Mouse (Mus musculus) testis, adult 2 months (tissue): Measurements from ENCODE around the gene Eaf2. TPM values are rescaled to one million over a fixed set of nuclear protein-coding genes. Genes with fewer than 3 reads are reported as not detected.

ENCODE experiments used
- H3K27ac ChIP-seq: fragments of 200-500 bp; 2 replicates; pipeline ENCODE4 v1.5.1; 2012; ENCODE audit warnings: low read depth, low read length; ENCODE audit not compliant: control insufficient read depth, insufficient read depth
- H3K27me3 ChIP-seq: fragments of 200-500 bp; 2 replicates; pipeline ENCODE4 v1.6.1; 2012; ENCODE audit warnings: mild to moderate bottlenecking, low read length, moderate library complexity; ENCODE audit not compliant: control insufficient read depth, insufficient read depth
- H3K36me3 ChIP-seq: fragments of 200-500 bp; 2 replicates; pipeline ENCODE4 v1.6.1; 2012; ENCODE audit warnings: mild to moderate bottlenecking, low read length; ENCODE audit not compliant: control insufficient read depth, insufficient read depth
- H3K4me1 ChIP-seq: fragments of 200-500 bp; 2 replicates; pipeline ENCODE4 v1.6.1; 2012; ENCODE audit warnings: low read length; ENCODE audit not compliant: control insufficient read depth, insufficient read depth
- H3K4me3 ChIP-seq: fragments of 200-500 bp; 2 replicates; pipeline ENCODE4 v1.5.1; 2012; ENCODE audit warnings: low read depth, mild to moderate bottlenecking, low read length, moderate library complexity, mixed read lengths; ENCODE audit not compliant: control insufficient read depth
- CTCF ChIP-seq: fragments of 200-500 bp; IDR thresholded peaks from 2 replicates; pipeline ENCODE4 v1.5.1; 2012; ENCODE audit warnings: low read depth, mild to moderate bottlenecking, inconsistent platforms, low read length, moderate library complexity; ENCODE audit not compliant: control insufficient read depth, insufficient read depth, insufficient replicate concordance
- POLR2A ChIP-seq: fragments of 200-500 bp; IDR thresholded peaks from 2 replicates; pipeline ENCODE4 v1.6.1; 2012; ENCODE audit warnings: low read depth, mild to moderate bottlenecking, inconsistent platforms, low read length, moderate library complexity; ENCODE audit not compliant: control insufficient read depth
- polyA plus RNA-seq: library from polyadenylated mRNA; depleted of rRNA; stranded (reverse); fragments of >200 nt; gene quantifications from 2 replicates; pipeline ENCODE4 v1.2.3, GENCODE M21; 2012

The Eaf2 gene
- polyA plus RNA-seq, 1 experiment: 2.6 TPM

DNA sequence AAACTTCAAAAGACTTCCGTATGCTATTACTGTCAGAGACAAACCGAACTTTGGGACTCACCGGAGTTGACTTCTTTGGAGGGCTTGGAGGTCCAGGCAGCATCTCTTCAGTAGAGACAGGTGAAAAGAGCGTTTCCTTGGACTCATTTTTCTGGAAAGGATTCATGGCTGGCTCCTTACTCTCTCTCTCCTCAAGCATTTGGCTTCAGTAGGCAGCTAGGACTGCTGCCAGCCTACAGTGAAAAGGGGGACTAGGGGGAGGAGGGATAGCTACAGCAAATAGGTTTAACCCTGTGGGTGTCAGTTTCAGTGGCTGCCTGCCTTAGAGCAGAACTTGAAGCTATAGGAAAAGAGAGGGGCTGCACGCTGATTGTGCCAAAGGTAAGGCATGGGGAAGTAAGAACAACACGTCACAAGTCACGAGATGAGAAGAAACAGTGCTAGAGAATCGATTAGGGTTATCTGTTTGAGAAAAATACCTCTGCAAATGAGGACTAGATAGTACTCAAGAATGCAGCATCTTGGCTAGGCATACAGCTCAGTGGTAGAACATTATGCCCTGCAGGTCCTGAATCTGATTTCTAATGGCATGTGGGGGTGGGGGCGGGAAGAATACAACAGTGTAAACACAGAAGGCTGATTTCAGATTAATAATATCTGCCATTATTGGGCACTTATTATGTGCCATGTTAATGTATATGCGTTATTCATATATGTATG is 90.0 kb downstream of the Eaf2 start, which contains the start of gene Slc15a2:
Slc15a2 (minus strand) TSS at position 369 of the 720 bp plus-strand sequence.
- Histone ChIP-seq H3K27me3 (no peaks in the 10 kb centered on the region), H3K4me1 (no peaks in the 10 kb centered on the region), H3K4me3 (no peak within 1 kb of the TSS), H3K36me3 (no peaks in the 10 kb centered on the region), H3K27ac (no peak within 1 kb of the TSS)
- no peak for TF ChIP-seq CTCF
- TF ChIP-seq POLR2A: no peak

DNA sequence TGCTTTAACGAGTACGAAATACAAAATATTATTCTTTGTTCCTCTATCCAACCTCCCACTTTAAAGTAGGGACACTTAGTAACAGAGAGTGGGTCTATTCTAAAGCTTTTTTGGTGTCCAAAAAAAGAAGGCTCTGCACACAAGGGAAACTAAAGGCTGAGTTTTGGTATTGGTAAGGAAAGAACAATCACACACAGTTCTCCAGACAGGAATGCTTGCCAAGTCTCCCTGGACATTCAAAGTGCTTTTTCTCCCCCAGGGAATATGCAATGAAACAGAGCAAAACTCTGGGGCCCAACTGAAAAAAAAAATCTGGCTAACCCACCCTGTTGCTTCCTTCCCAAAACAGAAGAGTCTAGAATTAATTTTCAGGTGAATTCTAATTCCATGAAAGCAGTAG is 90.7 kb downstream of the Eaf2 start:
- no peak overlapping the region for H3K4me3 ChIP-seq
- TF ChIP-seq CTCF (no peak), POLR2A (no peak)
- H3K27ac ChIP-seq: no peak overlapping the region
- H3K4me1 ChIP-seq: no peaks in the 10 kb centered on the region
- no peaks in the 10 kb centered on the region for H3K27me3 ChIP-seq
- H3K36me3 ChIP-seq: no peaks in the 10 kb centered on the region

DNA sequence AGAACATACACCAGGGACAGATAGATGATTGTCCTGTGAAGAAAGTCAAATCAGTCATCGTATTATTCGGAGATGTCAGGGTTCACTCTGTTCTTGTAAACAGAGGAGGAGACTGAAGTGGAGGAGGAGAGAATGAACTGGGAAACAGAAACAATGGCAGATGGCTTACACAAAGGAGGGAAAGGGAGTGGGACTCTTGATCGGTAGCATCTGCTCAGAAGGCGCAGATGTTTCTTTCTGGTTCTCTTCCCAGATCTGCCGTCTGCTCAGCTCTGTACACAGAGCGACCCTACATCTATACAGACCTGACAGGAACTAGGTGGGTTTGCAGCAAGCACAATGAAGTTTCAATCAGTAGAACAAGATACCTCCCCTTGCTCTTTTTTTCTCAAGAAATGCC is 99.1 kb downstream of the Eaf2 start:
- TF ChIP-seq CTCF (no peak), POLR2A (no peak)

DNA sequence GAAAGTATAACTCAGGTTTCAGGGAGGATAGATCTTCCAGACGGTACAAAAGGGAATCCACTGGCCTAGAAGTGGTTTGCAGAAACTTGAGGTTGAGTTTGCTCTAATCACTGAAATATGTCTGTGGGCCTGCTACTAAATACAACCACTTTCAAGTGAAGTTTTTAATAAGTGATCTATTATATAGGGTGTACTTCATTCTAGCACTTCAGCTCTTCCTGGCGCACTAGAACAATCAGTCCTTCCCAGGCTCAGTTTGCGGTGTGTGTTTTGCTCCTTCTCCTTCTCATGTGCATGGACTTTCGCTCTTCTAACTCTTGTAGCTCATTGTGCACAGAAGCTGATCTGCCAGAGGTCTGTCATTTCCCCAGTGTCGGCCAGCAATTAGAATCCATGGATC is 101.8 kb downstream of the Eaf2 start:
- no peaks in the 10 kb centered on the region for H3K36me3 ChIP-seq
- no peak overlapping the region for H3K27ac ChIP-seq
- no peaks in the 10 kb centered on the region for H3K4me1 ChIP-seq
- H3K4me3 ChIP-seq: no peak overlapping the region
- H3K27me3 ChIP-seq: no peaks in the 10 kb centered on the region
- TF ChIP-seq CTCF (no peak), POLR2A (no peak)

More for the DNA sequence above, 99.1 kb downstream of the Eaf2 start:
- Histone ChIP-seq H3K36me3 (no peaks in the 10 kb centered on the region), H3K4me3 (no peak overlapping the region), H3K27me3 (no peaks in the 10 kb centered on the region), H3K4me1 (no peaks in the 10 kb centered on the region), H3K27ac (no peak overlapping the region)

DNA sequence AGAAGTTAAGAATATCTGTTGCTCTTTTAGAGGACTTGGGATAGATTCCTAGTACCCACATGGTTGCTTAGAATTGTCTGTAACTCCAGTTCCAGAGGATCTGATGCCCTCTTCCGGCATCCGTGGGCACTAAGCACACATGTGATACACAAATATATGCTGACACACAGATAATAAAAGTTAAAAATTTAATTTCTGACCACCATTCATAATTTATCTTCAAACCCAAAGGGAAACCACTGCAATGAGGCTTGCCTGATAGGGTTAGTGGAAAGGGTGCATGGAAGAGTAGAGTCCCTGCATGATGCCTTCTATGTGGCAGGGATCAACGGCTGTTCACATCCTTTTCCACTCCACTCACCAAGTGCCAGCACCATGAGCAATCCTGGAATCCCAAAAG is 103.1 kb downstream of the Eaf2 start:
- H3K27ac ChIP-seq: no peak overlapping the region
- H3K4me1 ChIP-seq: no peaks in the 10 kb centered on the region

DNA sequence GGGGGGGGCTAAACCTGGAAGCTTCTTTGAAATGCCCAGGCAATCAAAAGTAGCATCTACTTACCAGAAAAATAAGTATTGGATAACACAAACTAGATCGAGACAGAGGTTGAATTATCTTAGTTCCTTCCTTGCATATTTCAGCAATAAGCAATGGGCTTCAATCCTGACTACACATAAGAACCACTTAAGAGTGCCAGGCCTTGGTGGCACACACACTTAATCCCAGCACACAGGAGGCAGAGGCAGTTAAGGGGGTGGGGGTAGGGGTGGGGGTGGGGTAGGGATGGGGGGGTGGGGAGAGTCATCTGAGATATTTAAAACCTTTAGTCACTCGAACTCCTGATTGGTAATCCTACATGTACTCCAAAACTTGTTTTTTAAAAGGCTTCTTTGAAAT is 103.6 kb downstream of the Eaf2 start:
- H3K36me3 ChIP-seq: no peaks in the 10 kb centered on the region
- H3K4me1 ChIP-seq: no peaks in the 10 kb centered on the region
- H3K27ac ChIP-seq: no peak overlapping the region
- H3K4me3 ChIP-seq: no peak overlapping the region
- no peaks in the 10 kb centered on the region for H3K27me3 ChIP-seq
- no peak for TF ChIP-seq CTCF
- TF ChIP-seq POLR2A: no peak

More for the DNA sequence above, 103.1 kb downstream of the Eaf2 start:
- no peak overlapping the region for H3K4me3 ChIP-seq
- no peaks in the 10 kb centered on the region for H3K36me3 ChIP-seq
- H3K27me3 ChIP-seq: no peaks in the 10 kb centered on the region
- TF ChIP-seq CTCF (no peak), POLR2A (no peak)

DNA sequence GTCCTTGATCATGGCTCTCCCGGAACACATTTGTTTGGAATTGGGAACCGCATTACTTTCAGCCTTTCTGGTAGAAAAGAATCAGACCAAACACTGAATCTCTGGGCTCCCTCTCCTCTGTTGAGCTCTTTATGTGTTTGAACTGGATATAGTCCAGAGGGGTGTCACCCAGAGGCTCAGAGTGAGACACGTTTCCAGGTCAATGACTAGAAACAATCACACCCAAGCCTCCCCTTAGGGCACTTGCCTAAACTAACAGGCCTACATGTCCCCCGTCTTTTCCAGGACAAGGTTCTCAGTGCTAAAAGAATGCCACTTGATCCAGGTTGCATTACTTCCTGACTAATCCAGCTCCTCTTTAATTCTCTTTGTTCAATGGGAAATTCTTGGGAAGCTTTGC is 104.0 kb downstream of the Eaf2 start:
- H3K27me3 ChIP-seq: no peaks in the 10 kb centered on the region
- no peaks in the 10 kb centered on the region for H3K4me1 ChIP-seq
- no peak overlapping the region for H3K27ac ChIP-seq
- TF ChIP-seq CTCF (no peak), POLR2A (no peak)
- H3K36me3 ChIP-seq: no peaks in the 10 kb centered on the region
- H3K4me3 ChIP-seq: no peak overlapping the region

DNA sequence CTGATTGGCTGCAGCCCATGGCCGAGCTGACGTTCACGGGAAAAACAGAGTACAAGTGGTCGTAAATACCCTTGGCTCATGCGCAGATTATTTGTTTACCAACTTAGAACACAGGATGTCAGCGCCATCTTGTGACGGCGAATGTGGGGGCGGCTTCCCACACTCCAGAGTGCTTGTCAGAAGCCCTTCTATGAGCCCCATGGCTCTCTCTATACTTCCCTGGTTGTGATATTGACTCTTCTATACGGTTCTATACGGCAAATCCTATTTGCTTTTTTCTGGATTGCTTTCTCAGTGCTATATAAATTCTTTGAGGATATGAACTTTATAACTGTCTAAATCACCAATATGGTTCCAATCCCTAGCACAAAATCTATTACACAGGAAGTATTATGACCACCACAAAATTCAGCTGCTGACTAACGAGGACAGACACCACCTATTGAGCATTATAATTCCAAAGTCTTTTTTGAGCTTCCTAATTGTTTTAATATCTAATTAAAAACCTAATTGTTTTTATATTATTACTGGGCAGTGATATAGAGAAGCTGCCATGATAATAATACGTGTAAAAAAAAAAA is 104.5 kb downstream of the Eaf2 start:
- no peak overlapping the region for H3K4me3 ChIP-seq

More for the DNA sequence above, 104.5 kb downstream of the Eaf2 start:
- TF ChIP-seq POLR2A: no peak
- TF ChIP-seq CTCF: no peak
- no peak overlapping the region for H3K27ac ChIP-seq
- H3K36me3 ChIP-seq: no peaks in the 10 kb centered on the region
- no peaks in the 10 kb centered on the region for H3K4me1 ChIP-seq
- H3K27me3 ChIP-seq: no peaks in the 10 kb centered on the region
